Mouse (Mus musculus): ENCODE measurements around the gene Olfr77. TPM values are rescaled to one million over a fixed set of nuclear protein-coding genes. Genes with fewer than 3 reads are reported as not detected.

Olfr77 gene
- 0.23 and 0.32 TPM in 2 replicates for polyA plus RNA-seq (2015; fragmentation: Nextera tagmentation; extraction: Ambion mirVana)

DNA sequence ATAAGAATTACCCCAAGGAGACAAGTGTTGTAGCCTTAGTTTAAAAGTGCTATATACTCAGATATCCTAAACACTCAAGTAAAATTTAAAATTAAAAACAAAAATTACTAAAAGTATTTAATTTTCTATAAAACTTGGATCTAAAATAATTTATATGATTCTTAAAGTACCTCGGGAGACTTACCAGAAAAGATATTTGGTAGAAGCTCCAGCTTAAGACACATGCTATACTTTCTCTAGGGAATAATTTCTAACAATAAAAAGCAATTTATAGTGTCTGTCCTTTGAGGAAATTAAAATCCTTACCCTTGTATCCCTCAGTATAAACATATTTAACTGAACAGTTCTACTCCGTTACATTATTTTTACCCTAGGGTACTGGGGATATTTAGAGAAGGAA is at the start of gene Olfr77:
Olfr77 (plus strand) TSS at position 301 of the 400 bp plus-strand sequence.
- no peaks in the 10 kb centered on the region for H3K27me3 ChIP-seq
- no peaks in the 10 kb centered on the region for H3K36me3 ChIP-seq
- no peak within 1 kb of the TSS for H3K27ac ChIP-seq
- WGBS = 88% methylated on average over 2 of the region's 2 CpGs
- no peak within 1 kb of the TSS for H3K4me2 ChIP-seq
- no peaks in the 10 kb centered on the region for H3K9me3 ChIP-seq (replicated peaks)
- no peak within 1 kb of the TSS for H3K4me3 ChIP-seq (replicated peaks)
- no peak within 1 kb of the TSS for H3K9ac ChIP-seq
- no peak for ATAC-seq (replicated peaks; ENCODE audit: low FRiP score)
- no peaks in the 10 kb centered on the region for H3K4me1 ChIP-seq

DNA sequence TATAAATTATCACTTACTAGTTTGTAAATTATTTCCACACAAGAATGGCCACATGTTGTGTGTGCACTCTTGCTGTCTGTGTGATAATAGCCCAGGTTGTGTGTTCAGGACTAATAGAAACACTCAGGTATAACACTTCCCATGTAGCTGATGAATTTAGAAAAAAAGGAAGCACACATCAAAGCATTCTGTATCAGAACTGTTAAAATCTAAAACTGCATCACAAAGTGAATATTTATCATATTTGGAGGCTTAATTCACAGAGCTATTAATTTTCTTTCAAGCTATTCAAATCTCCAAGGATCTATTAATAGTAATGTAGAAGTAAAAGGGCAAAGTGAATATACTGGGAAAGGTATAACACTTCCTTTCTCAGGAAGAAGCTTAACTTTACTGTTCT is 28.8 kb upstream of the Olfr77 start, which contains the start of gene Olfr862:
Olfr862 (minus strand) TSS at position 101 of the 400 bp plus-strand sequence.
- no peak for ATAC-seq (replicated peaks; ENCODE audit: low FRiP score)
- no peak within 1 kb of the TSS for H3K27ac ChIP-seq
- H3K4me1 ChIP-seq = no peaks in the 10 kb centered on the region
- H3K9me3 ChIP-seq (replicated peaks) = no peaks in the 10 kb centered on the region
- no peak within 1 kb of the TSS for H3K9ac ChIP-seq
- no peak within 1 kb of the TSS for H3K4me3 ChIP-seq (replicated peaks)
- H3K27me3 ChIP-seq = no peaks in the 10 kb centered on the region
- no peaks in the 10 kb centered on the region for H3K36me3 ChIP-seq
- H3K4me2 ChIP-seq = no peak within 1 kb of the TSS

DNA sequence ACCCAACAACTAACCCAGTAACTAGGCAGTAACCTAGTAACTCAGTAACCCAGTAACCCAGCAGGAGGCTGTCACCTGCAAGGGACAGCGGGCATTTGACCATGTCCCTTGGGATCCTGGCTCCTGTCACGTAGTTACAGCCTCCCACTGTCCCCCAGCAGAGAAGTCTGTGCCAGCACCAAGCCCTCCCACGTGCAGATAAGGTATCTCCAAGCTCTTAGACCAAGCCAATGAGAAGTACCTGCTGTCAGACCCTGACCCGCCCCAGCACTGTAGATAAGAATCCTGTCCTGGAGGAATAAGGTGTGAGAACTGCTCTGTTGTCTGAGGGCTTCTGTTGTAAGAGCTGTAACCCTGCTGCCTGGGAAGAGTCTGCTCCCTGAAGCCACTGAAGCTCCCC is 5.5 kb upstream of the Olfr77 start:
- WGBS = 62% methylated on average over 4 of the region's 4 CpGs
- Histone ChIP-seq H3K4me2 (no peak overlapping the region), H3K9me3 (replicated peaks) (no peaks in the 10 kb centered on the region; the same call in 1 of the 2 replicates), H3K4me3 (replicated peaks) (no peak overlapping the region), H3K36me3 (no peaks in the 10 kb centered on the region), H3K9ac (no peak overlapping the region), H3K27ac (no peak overlapping the region), H3K4me1 (no peaks in the 10 kb centered on the region), H3K27me3 (no peaks in the 10 kb centered on the region)
- no peak for ATAC-seq (replicated peaks; ENCODE audit: low FRiP score)

Other genes starting within 250 kb of the Olfr77 start
- gene Olfr857, start 207.4 kb upstream of the Olfr77 start, polyA plus RNA-seq (2015; fragmentation: Nextera tagmentation; extraction: Ambion mirVana) = not detected in 2 replicates
- gene Olfr58, start 136.6 kb upstream of the Olfr77 start, polyA plus RNA-seq (2015; fragmentation: Nextera tagmentation; extraction: Ambion mirVana) = not detected in 2 replicates
- gene Olfr859, start 112.0 kb upstream of the Olfr77 start, polyA plus RNA-seq (2015; fragmentation: Nextera tagmentation; extraction: Ambion mirVana) = not detected in 2 replicates
- gene Olfr860, start 67.1 kb upstream of the Olfr77 start, polyA plus RNA-seq (2015; fragmentation: Nextera tagmentation; extraction: Ambion mirVana) = not detected in 2 replicates
- not detected in 2 replicates for gene Olfr862, start 28.9 kb upstream of the Olfr77 start, polyA plus RNA-seq (2015; fragmentation: Nextera tagmentation; extraction: Ambion mirVana)
- not detected in 2 replicates for gene Olfr866, start 111.2 kb downstream of the Olfr77 start, polyA plus RNA-seq (2015; fragmentation: Nextera tagmentation; extraction: Ambion mirVana)
- not detected in 2 replicates for gene Olfr867, start 140.7 kb downstream of the Olfr77 start, polyA plus RNA-seq (2015; fragmentation: Nextera tagmentation; extraction: Ambion mirVana)
- not detected in 2 replicates for gene Olfr868, start 181.8 kb downstream of the Olfr77 start, polyA plus RNA-seq (2015; fragmentation: Nextera tagmentation; extraction: Ambion mirVana)
- not detected in 2 replicates for gene Olfr869, start 212.1 kb downstream of the Olfr77 start, polyA plus RNA-seq (2015; fragmentation: Nextera tagmentation; extraction: Ambion mirVana)

Measured in kidney, embryonic 15.5 days (tissue).